Mouse (Mus musculus): ENCODE results near the gene Tm7sf3.

- TF ChIP-seq CTCF (IDR thresholded peaks at IDR 0.05; ENCODE audit: low read depth, low read length) (no peak), POLR2A (IDR thresholded peaks at IDR 0.05; ENCODE audit: extremely low read depth, insufficient read depth, low read length) (no peak)
Observed at GRCm38 (mm10) chr6:146668606-146669005, 26.0 kb upstream of the Tm7sf3 start.

All from liver, adult 2 months (tissue).